Mouse (Mus musculus) R1 (cell line): Measurements from ENCODE around the gene Mrpl49.

Source experiments
- DNase-seq: peaks from one replicate; pipeline ENCODE4 v3.0.0-alpha.2; 2018; ENCODE audit warnings: low read depth, low spot score

Mrpl49 gene

GRCm38 (mm10) chr19:6037695-6038094 lies 19.9 kb downstream of the Mrpl49 start:
- DNase-seq: no peak

- no peak for DNase-seq
Measured at GRCm38 (mm10) chr19:6035966-6036585, 21.5 kb downstream of the Mrpl49 start.

- no peak for DNase-seq
Measured at GRCm38 (mm10) chr19:6030520-6031280, 26.9 kb downstream of the Mrpl49 start.

GRCm38 (mm10) chr19:6029426-6029825 lies 28.2 kb downstream of the Mrpl49 start:
- DNase-seq: peak; percentile 67

GRCm38 (mm10) chr19:6028991-6029390 lies 28.6 kb downstream of the Mrpl49 start:
- no peak for DNase-seq

- DNase-seq: no peak
Measured at GRCm38 (mm10) chr19:6023930-6024329, 33.7 kb downstream of the Mrpl49 start.

GRCm38 (mm10) chr19:6023059-6023458 lies 34.5 kb downstream of the Mrpl49 start:
- no peak for DNase-seq

- DNase-seq: no peak
Measured at GRCm38 (mm10) chr19:6020276-6020675, 37.3 kb downstream of the Mrpl49 start.

- peak; percentile 96 for DNase-seq
Measured at GRCm38 (mm10) chr19:6018142-6019089, 39.2 kb downstream of the Mrpl49 start.

GRCm38 (mm10) chr19:6016532-6016931 lies 41.1 kb downstream of the Mrpl49 start:
- DNase-seq: peak; percentile 51

- DNase-seq: peak; percentile 77
Measured at GRCm38 (mm10) chr19:6015511-6016315, 41.9 kb downstream of the Mrpl49 start, which contains the start of gene Capn1. Gene Capn1 (minus strand): TSS chr19:6015897.

- peak; percentile 68 for DNase-seq
Measured at GRCm38 (mm10) chr19:6014991-6015510, 42.5 kb downstream of the Mrpl49 start.

- DNase-seq: no peak
Measured at GRCm38 (mm10) chr19:6013691-6014090, 43.9 kb downstream of the Mrpl49 start.

- peak; percentile 73 for DNase-seq
Measured at GRCm38 (mm10) chr19:6009137-6009536, 48.4 kb downstream of the Mrpl49 start.

- DNase-seq: no peak
Measured at GRCm38 (mm10) chr19:6007013-6007412, 50.6 kb downstream of the Mrpl49 start.

- DNase-seq: no peak
Measured at GRCm38 (mm10) chr19:6005541-6005940, 52.0 kb downstream of the Mrpl49 start.
